Mouse (Mus musculus): ENCODE measurements around the gene Erc2.

Gene Erc2

DNA sequence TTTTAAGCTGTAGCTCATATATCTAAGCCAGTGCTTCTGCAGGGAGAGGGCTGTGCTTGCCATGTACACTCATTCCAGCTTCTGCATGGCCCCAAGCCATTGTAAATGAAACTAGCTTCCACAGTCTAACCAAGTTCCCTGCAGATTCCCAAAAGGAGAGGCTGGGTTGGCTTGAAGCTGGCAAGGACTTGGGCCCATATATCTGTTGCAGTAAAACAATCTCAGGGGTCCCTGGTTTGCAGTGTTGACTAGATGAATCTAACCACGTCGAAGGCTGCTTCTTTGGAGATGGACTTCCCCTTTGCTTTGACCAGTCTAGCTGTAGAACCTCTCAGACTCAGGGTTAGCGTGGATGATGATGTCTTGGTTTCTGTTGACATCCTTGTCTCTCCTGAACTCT is 716.9 kb downstream of the Erc2 start:
- in situ Hi-C loops (cut with MboI; ENCODE audit: low sequenced_read_pairs), result no loop called here

- in situ Hi-C loops (cut with MboI; ENCODE audit: low sequenced_read_pairs), result no loop called here
Observed at GRCm38 (mm10) chr14:28349129-28349528, 726.9 kb downstream of the Erc2 start.

- in situ Hi-C loops (cut with MboI; ENCODE audit: low sequenced_read_pairs), result no loop called here
Observed at GRCm38 (mm10) chr14:28356031-28356430, 733.8 kb downstream of the Erc2 start.

DNA sequence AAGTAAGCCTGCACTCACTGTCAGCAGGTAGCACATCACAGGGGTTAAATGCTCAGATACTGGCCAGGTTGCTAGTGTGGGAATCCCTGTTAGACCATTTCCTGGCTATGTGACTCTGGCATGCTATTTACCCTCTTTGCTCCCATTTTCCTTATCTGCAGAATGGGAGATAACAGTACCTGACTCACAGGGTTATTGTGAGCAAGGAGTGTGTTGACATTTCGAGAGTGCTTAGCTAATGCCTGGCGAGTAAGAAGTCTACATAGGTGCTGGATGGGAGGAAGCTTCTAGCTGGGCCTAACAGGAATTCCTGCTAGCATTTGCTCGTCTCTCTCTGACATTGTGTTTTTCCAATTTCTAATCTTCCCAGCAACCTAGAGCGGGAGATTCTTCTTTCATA is 737.3 kb downstream of the Erc2 start:
- in situ Hi-C loops (cut with MboI; ENCODE audit: low sequenced_read_pairs), result no loop called here

- in situ Hi-C loops (cut with MboI; ENCODE audit: low sequenced_read_pairs), result no loop called here
Observed at GRCm38 (mm10) chr14:28359983-28360382, 737.8 kb downstream of the Erc2 start.

- in situ Hi-C loops (cut with MboI; ENCODE audit: low sequenced_read_pairs), result no loop called here
Observed at GRCm38 (mm10) chr14:28362336-28362735, 740.1 kb downstream of the Erc2 start.

DNA sequence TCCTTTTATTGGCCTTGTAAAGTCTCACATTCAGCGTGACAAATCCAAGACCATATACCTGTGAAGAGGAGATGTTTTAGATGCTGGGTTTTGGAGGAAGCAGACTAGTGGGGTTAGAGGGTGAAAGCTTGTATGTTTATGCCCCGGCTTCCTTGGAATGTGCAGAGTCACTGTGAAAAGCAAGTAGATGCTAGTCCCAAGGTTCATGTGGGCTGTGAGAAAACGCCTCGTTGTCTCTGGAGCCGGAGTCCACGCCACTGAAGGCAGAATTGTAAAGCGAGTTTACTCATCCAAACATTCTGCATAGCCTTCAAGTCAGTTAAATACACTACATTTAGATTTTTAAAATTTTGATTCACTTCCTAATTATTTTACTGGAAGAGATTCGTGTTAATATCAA is 748.5 kb downstream of the Erc2 start:
- in situ Hi-C loops (cut with MboI; ENCODE audit: low sequenced_read_pairs), result no loop called here

DNA sequence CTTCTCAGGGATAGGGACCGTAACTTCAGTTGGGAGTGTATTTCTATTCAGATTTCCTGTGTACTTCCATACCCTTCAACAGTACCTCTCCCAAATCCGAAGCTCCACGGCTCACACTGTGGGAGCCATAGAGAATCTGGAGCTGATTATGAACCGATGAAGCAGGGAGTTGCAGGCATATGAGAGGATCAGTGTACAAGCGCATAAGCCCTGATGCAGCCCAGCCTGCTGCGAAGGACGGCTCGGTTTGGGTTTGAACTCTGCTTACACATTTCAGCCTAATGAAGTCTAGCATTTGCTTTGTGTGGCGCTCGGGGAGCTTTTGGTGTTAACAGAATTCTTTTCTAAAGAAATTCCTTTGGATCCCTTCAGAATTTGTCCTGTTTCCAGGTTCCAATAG is 749.4 kb downstream of the Erc2 start:
- in situ Hi-C loops (cut with MboI; ENCODE audit: low sequenced_read_pairs), result no loop called here

GRCm38 (mm10) chr14:28375642-28376091 is 753.4 kb downstream of the Erc2 start:
- in situ Hi-C loops (cut with MboI; ENCODE audit: low sequenced_read_pairs), result no loop called here

DNA sequence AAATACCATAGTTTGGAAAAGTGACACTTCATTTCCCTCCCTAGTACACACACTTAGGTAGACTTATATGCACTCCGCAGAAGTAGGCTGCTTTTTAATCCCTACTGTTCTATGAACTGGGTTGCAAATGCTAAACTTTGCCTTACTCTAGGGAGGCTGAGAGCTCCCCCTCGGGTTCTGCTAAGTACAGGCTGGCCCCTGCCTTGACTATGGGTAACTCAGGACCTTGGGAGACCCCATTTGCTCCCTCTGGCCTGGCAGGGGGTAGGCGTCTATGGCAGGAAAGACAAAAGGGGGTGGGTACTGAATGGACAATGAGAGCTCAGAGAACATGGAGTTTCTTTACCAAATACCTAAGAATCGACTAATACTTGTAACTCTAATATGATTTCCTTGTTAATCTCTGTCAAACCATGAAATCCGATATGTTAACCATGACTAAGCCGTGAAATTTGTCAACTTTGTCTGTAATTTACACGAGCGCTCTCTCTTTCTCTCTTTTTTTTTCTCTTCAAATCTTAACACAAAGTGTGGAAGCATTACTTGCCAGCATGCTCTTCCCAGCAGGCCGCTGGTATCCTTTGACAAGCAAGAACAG is 754.1 kb downstream of the Erc2 start:
- in situ Hi-C loops (cut with MboI; ENCODE audit: low sequenced_read_pairs), result no loop called here

DNA sequence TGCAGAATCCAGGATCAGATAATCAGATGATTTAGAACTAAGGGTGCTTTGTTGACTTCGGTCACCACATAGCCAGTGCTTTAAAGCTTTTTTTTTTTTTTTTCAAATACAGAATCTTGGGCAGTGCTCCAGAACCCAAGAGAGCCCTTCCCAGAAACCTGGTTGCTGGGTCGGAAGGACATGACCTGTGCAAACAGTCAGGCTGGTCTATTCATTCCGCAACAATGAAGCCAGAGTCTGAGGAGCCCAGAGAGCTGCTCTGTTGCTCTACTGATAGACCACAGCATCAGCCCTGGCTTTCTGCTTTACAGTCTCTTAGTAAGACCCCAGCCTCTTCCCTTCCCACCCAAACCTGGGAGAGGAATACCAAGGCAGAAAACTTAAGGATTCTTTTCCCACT is 755.3 kb downstream of the Erc2 start:
- in situ Hi-C loops (cut with MboI; ENCODE audit: low sequenced_read_pairs), result no loop called here

DNA sequence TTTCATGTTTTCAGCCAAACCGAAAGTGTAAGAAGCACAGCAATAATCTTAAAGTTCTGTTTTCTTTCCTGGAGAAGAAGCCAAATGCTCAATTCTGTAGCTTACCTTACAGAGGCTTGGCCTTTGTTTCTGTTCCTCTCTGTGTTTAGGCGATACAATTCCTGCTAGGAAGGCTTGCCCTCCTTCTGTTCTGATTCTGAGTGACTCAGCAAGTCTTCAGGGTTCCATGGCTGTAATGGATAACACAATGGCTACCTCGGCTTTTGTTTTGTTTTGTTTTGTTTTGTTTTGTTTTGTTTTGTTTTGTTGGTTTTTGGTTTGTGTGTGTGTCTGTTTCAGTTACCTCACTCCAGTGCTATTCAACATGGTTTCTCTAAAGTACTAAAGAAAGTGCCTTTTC is 757.9 kb downstream of the Erc2 start:
- in situ Hi-C loops (cut with MboI; ENCODE audit: low sequenced_read_pairs), result no loop called here

DNA sequence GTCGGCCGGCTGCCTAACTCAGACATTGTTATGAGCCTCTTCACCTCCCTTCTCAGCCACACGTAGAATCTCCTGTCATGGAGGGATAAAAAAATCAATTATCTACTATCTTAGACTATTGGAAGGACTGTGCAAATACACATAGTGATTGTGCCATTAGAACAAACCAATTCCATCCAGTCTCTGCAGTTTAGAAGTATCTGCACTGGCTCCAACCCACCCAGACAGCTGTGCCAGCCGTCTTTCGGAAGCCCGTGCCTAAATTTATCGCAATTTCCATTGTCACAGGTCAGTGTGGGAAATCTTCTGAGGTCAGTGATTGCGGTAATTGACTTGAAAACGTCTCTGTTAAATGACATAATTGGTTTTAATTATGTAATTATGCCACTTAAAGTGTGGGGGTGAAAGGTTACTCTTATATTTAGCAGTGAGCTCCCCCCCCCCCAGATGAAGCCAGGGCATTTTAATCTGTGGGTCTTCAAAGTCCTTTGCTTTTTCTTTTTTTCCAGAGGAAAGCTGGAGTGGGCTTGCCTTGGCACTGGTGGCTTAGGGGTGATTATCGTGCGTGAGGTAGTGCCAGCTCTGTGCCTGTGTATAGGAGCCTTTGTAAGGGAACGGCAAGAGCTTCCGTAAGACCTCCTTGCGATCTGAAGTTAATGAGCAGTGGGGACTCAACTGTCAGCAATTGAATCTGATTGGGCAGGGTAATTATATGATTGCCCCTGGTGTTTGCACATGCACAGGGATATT is 759.7 kb downstream of the Erc2 start:
- in situ Hi-C loops (cut with MboI; ENCODE audit: low sequenced_read_pairs), result no loop called here

GRCm38 (mm10) chr14:28386815-28387607 is 764.8 kb downstream of the Erc2 start:
- in situ Hi-C loops (cut with MboI; ENCODE audit: low sequenced_read_pairs), result no loop called here

DNA sequence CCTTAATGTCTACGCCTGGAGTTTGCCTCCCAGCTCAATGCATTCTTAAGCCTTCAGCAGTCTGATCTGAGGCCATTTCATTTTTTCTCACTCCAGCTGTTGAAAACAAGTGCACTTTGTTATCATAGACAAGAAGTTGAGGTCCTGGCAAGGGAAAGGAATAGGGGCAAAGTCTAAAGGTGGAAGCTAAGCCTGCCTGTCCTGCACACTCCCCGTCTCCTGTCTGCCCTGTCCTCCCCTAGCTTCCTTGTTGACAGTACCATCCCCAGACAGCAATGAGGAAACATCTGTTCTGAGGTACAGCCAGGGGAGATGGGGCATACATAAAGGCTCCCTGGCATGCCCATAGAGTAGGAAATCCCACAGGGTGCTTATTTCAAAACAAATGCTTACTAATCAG is 776.7 kb downstream of the Erc2 start:
- in situ Hi-C loops (cut with MboI; ENCODE audit: low sequenced_read_pairs), result no loop called here

- in situ Hi-C loops (cut with MboI; ENCODE audit: low sequenced_read_pairs), result no loop called here
Observed at GRCm38 (mm10) chr14:28399897-28400296, 777.7 kb downstream of the Erc2 start.

DNA sequence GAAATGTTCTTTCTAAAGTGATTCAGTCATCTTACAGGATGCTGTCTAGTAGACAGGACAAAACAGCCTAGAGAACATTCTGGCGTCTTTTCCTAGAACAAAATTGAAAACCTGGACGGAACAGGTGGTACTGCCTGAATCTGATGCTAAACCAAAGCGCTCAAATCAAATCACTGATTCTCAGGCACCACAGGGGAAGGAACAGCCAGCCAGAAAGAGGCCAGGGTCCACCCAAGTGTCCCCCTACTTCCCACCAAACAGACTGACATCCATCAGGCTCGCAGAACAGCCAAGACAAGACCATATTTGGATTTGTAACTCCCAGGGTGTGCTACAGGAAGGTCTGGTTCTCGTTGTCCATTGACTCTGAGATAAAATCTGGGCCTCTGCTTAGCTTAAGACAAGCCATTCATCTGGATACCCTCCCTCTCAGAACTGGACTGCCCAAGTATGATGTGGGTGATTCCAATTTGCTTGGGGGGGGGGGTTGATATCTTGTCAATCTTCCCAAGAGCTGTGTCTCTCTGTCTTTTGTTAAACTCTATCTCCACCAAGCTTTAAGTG is 783.1 kb downstream of the Erc2 start:
- in situ Hi-C loops (cut with MboI; ENCODE audit: low sequenced_read_pairs), result no loop called here

DNA sequence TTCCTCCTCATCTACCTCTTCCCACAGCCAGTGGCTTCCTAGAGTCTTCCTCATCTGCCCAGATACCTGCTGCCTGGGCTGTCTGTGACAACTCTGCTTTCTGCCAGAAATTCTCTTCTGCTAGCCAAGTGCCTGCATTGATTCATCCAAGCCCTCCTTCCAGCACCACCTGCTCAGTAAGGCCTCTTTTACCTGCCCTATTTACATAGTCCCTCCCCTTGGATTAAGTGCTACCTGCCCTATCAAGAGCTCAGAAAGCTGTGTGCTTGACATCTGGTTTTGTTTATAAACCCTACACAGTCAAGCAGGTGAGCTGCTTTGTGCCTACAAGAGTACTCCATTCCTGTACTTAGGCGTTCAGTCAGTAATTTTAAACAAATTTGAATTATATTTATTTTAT is 787.2 kb downstream of the Erc2 start:
- in situ Hi-C loops (cut with MboI; ENCODE audit: low sequenced_read_pairs), result no loop called here

- in situ Hi-C loops (cut with MboI; ENCODE audit: low sequenced_read_pairs), result no loop called here
Observed at GRCm38 (mm10) chr14:28409796-28410347, 787.6 kb downstream of the Erc2 start.

- in situ Hi-C loops (cut with MboI; ENCODE audit: low sequenced_read_pairs), result no loop called here
Observed at GRCm38 (mm10) chr14:28410789-28411225, 788.6 kb downstream of the Erc2 start.

Measured in CH12F3 (cell line).